Mouse (Mus musculus): ENCODE results near the gene Nsg2. TPM values are rescaled to one million over a fixed set of nuclear protein-coding genes. Genes with fewer than 3 reads are reported as not detected.
A peak's percentile ranks its signal among the peaks of the same experiment; 100 is the strongest.

The Nsg2 gene
- 0.25 and 0.55 TPM in 2 replicates for polyA plus RNA-seq (2014; fragmentation: Nextera tagmentation; extraction: Ambion mirVana)

DNA sequence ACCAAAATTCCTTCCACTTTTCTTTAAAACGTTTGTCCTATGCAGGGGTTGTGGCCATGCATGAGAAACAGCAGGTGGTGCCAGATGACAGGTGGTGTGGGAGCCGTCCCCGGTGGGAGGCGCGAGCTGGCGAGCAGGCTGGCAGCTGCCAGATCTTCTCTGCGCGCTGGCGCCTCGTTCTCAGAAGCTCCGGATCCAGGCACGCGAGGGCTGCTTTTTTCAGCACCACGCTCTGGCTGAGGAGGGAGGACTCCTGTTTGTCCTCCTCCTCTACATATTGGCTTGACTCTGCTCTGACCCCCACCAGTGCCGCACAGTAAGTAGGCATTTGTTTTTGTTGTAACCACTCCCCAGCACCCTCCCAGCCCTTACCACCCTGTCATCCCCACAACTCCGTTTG is at the start of gene Nsg2:
Gene Nsg2 (plus strand): TSS at position 183 of the 400 bp plus-strand sequence.
- peak; percentile 78 for TF ChIP-seq CTCF (IDR thresholded peaks at IDR 0.05; ENCODE audit: low read depth)
- peak; percentile 84 for DNase-seq
- Histone ChIP-seq H3K4me3 (ENCODE audit: low read depth, low read length) (peak within 1 kb of the TSS; percentile 11; the same call in 1 of the 2 replicates), H3K27ac (ENCODE audit: low read depth) (no peak within 1 kb of the TSS), H3K36me3 (ENCODE audit: insufficient read depth) (no peaks in the 10 kb centered on the region), H3K27me3 (ENCODE audit: insufficient read depth, low read length) (no peaks in the 10 kb centered on the region), H3K4me2 (peak within 1 kb of the TSS; percentile 54), H3K9ac (no peak within 1 kb of the TSS), H3K4me1 (ENCODE audit: insufficient read depth) (peaks cover 6% of the 10 kb centered on the region; the same call in 1 of the 2 replicates), H3K9me3 (ENCODE audit: low read depth, low read length) (no peaks in the 10 kb centered on the region)
- WGBS: under 1% methylated on average over 16 of the region's 16 CpGs
- ATAC-seq (ENCODE audit: insufficient read depth): peak; percentile 82

- TF ChIP-seq CTCF (IDR thresholded peaks at IDR 0.05; ENCODE audit: low read depth): no peak
- no peak for ATAC-seq (ENCODE audit: insufficient read depth)
Measured at GRCm38 (mm10) chr11:31960071-31960470, 40.2 kb upstream of the Nsg2 start.

DNA sequence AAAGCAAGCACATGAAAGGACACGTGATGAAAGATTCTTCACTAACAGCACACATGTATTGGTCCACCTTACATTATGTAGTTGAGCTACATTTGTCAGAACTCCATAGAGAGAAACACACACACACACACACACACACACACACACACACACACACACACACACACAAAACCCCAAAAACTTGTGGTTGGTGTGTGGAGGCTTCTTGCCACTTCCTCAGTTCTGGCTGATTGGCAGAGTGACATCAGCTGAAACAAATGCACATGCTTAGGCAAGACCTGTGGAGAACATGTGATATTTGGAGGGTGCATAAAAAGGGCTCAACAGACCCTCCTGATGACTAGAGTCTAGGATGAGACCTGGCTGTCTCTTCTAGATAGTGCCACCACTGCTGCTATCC is 36.3 kb upstream of the Nsg2 start:
- H3K27ac ChIP-seq (ENCODE audit: low read depth): no peak overlapping the region
- DNase-seq (no peak), ATAC-seq (ENCODE audit: insufficient read depth) (no peak)
- H3K36me3 ChIP-seq (ENCODE audit: insufficient read depth): no peaks in the 10 kb centered on the region
- WGBS: 89% methylated on average over 1 of the region's 1 CpGs
- H3K9me3 ChIP-seq (ENCODE audit: low read depth, low read length): no peaks in the 10 kb centered on the region
- H3K4me3 ChIP-seq (ENCODE audit: low read depth, low read length): no peak overlapping the region
- no peaks in the 10 kb centered on the region for H3K27me3 ChIP-seq (ENCODE audit: insufficient read depth, low read length)
- no peak for TF ChIP-seq CTCF (IDR thresholded peaks at IDR 0.05; ENCODE audit: low read depth)
- H3K4me1 ChIP-seq (ENCODE audit: insufficient read depth): peaks cover 4% of the 10 kb centered on the region; the same call in 1 of the 2 replicates
- no peak overlapping the region for H3K9ac ChIP-seq
- no peak overlapping the region for H3K4me2 ChIP-seq

More at GRCm38 (mm10) chr11:31960071-31960470, 40.2 kb upstream of the Nsg2 start:
- H3K4me3 ChIP-seq (ENCODE audit: low read depth, low read length): no peak overlapping the region
- no peaks in the 10 kb centered on the region for H3K9me3 ChIP-seq (ENCODE audit: low read depth, low read length)
- H3K4me2 ChIP-seq: no peak overlapping the region
- H3K4me1 ChIP-seq (ENCODE audit: insufficient read depth): no peaks in the 10 kb centered on the region
- no peak for DNase-seq
- H3K9ac ChIP-seq: no peak overlapping the region
- H3K27me3 ChIP-seq (ENCODE audit: insufficient read depth, low read length): no peaks in the 10 kb centered on the region
- no peaks in the 10 kb centered on the region for H3K36me3 ChIP-seq (ENCODE audit: insufficient read depth)
- H3K27ac ChIP-seq (ENCODE audit: low read depth): no peak overlapping the region

GRCm38 (mm10) chr11:31965256-31966134 is 34.8 kb upstream of the Nsg2 start, which contains the start of gene 4930524B15Rik:
TSS of gene 4930524B15Rik (plus strand) at chr11:31965592.
- WGBS: 30% methylated on average over 49 of the region's 49 CpGs
- Histone ChIP-seq H3K9ac (peak within 1 kb of the TSS; percentile 40), H3K36me3 (ENCODE audit: insufficient read depth) (no peaks in the 10 kb centered on the region), H3K4me1 (ENCODE audit: insufficient read depth) (peaks cover 4% of the 10 kb centered on the region; the same call in 1 of the 2 replicates), H3K4me2 (peak within 1 kb of the TSS; percentile 63), H3K9me3 (ENCODE audit: low read depth, low read length) (no peaks in the 10 kb centered on the region), H3K27me3 (ENCODE audit: insufficient read depth, low read length) (no peaks in the 10 kb centered on the region), H3K27ac (ENCODE audit: low read depth) (no peak within 1 kb of the TSS), H3K4me3 (ENCODE audit: low read depth, low read length) (peak within 1 kb of the TSS; percentile 28)
- DNase-seq (peak; percentile 60), ATAC-seq (ENCODE audit: insufficient read depth) (peak; percentile 60)
- TF ChIP-seq CTCF (IDR thresholded peaks at IDR 0.05; ENCODE audit: low read depth): no peak

DNA sequence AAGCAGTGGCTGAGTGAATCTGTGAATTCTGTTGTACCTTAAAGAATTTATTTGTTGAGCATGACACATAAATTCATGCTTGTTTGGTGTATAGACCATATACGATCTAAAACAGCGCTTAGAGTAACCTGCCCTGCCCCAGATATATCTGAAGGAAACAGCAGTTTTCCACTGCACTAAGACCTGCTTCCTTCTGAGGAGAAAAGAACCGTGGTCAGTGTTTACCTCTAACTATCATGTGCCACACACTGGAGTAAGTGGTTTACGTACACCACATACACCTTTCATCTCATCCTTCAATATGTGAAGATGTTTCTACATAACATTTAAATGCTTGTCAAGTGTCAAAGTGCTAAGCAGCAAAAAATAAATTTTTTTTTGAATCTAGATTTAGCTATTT is 26.1 kb upstream of the Nsg2 start:
- ATAC-seq (ENCODE audit: insufficient read depth): no peak
- Histone ChIP-seq H3K4me3 (ENCODE audit: low read depth, low read length) (no peak overlapping the region), H3K9ac (no peak overlapping the region), H3K36me3 (ENCODE audit: insufficient read depth) (no peaks in the 10 kb centered on the region), H3K4me1 (ENCODE audit: insufficient read depth) (no peaks in the 10 kb centered on the region), H3K27ac (ENCODE audit: low read depth) (no peak overlapping the region), H3K9me3 (ENCODE audit: low read depth, low read length) (no peaks in the 10 kb centered on the region), H3K27me3 (ENCODE audit: insufficient read depth, low read length) (no peaks in the 10 kb centered on the region), H3K4me2 (no peak overlapping the region)
- TF ChIP-seq CTCF (IDR thresholded peaks at IDR 0.05; ENCODE audit: low read depth): no peak
- DNase-seq: no peak
- 56% methylated on average over 4 of the region's 4 CpGs for WGBS

- H3K27ac ChIP-seq (ENCODE audit: low read depth): no peak overlapping the region
- no peak overlapping the region for H3K9ac ChIP-seq
- H3K36me3 ChIP-seq (ENCODE audit: insufficient read depth): no peaks in the 10 kb centered on the region
- DNase-seq: peak; percentile 49
- TF ChIP-seq CTCF (IDR thresholded peaks at IDR 0.05; ENCODE audit: low read depth): no peak
- WGBS: 24% methylated on average over 8 of the region's 8 CpGs
- H3K4me2 ChIP-seq: no peak overlapping the region
- H3K4me1 ChIP-seq (ENCODE audit: insufficient read depth): no peaks in the 10 kb centered on the region
- H3K4me3 ChIP-seq (ENCODE audit: low read depth, low read length): no peak overlapping the region
- peak; percentile 49; the same call in 1 of the 2 replicates for ATAC-seq (ENCODE audit: insufficient read depth)
- peaks cover 4% of the 10 kb centered on the region; the same call in 1 of the 2 replicates for H3K9me3 ChIP-seq (ENCODE audit: low read depth, low read length)
- no peaks in the 10 kb centered on the region for H3K27me3 ChIP-seq (ENCODE audit: insufficient read depth, low read length)
Measured at GRCm38 (mm10) chr11:31974826-31975225, 25.4 kb upstream of the Nsg2 start.

- DNase-seq (no peak), ATAC-seq (ENCODE audit: insufficient read depth) (no peak)
- Histone ChIP-seq H3K4me1 (ENCODE audit: insufficient read depth) (no peaks in the 10 kb centered on the region), H3K9me3 (ENCODE audit: low read depth, low read length) (peaks cover 5% of the 10 kb centered on the region; the same call in 1 of the 2 replicates), H3K27ac (ENCODE audit: low read depth) (no peak overlapping the region), H3K36me3 (ENCODE audit: insufficient read depth) (no peaks in the 10 kb centered on the region), H3K4me3 (ENCODE audit: low read depth, low read length) (no peak overlapping the region), H3K9ac (no peak overlapping the region), H3K4me2 (no peak overlapping the region), H3K27me3 (ENCODE audit: insufficient read depth, low read length) (no peaks in the 10 kb centered on the region)
- no peak for TF ChIP-seq CTCF (IDR thresholded peaks at IDR 0.05; ENCODE audit: low read depth)
- WGBS: 68% methylated on average over 5 of the region's 5 CpGs
Measured at GRCm38 (mm10) chr11:31975678-31976077, 24.6 kb upstream of the Nsg2 start.
